Mouse (Mus musculus): ENCODE measurements around the gene Pcnx.

Gene Pcnx

DNA sequence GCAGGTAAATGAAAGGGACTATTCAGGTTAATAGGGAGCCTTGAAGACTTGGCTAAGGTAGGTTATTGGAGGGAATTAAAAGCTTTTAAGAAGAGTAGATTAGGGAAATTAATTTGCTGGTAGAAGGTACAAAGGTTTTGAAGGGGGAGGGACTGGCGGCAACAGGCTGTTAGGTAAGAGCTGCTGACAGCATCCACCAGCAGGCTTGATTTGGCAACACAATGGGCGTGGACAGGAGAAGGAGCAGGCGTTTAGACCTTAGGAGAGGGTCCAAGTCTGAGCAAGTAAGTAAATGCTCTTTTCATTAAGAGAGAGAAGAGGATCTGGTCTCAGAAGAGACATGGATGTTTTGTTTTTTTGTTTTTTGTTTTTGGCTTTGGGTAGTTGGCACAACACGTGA lies 3.1 kb upstream of the Pcnx start:
- no peak for DNase-seq

DNA sequence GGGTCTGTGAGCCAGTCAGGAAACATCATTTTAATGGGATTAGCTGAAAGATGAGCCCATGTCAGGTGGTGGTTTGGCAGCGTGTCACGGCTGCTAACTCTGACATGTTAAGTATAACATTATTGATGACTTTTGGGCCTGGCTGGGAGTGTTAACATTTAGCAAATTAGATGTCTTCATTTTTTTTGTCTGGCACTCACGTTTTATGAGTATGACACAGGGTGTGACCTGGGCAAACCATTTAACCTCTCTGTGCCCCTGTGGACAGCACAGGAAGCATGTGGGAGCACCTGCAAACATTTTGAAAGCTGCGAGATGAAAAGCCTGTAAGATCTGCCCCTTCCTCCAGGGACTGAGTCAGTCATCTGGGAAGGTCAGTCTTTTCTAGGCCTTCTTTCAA lies 2.6 kb upstream of the Pcnx start:
- no peak for DNase-seq

DNA sequence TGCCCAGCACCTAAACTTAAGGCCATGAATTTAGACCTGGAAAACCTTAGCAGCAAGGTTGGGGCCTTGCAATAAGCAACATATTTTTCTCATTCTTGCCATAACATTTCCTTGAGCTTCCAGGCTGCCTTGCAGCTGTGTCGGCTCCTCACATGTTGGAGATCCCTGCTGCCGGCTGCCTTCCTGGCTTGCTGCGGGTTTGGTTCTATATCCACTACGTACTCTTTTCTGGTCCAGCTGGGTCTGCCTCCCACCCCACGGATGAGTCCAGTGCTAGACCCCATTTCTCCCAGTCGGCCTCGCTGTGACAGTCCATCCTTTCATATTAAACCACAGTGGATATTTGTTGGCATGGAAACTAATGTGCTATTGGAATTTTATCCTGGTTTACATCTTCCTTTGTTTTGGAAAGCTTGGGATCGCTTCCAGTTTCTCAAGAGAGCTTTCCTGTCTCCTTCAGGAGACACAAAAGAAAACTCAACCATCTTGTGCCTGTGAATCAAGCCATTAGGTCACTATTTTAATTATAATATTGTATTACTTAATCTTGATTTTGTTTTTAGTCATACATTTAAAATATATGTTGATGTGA lies 1.7 kb upstream of the Pcnx start:
- DNase-seq, result no peak

DNA sequence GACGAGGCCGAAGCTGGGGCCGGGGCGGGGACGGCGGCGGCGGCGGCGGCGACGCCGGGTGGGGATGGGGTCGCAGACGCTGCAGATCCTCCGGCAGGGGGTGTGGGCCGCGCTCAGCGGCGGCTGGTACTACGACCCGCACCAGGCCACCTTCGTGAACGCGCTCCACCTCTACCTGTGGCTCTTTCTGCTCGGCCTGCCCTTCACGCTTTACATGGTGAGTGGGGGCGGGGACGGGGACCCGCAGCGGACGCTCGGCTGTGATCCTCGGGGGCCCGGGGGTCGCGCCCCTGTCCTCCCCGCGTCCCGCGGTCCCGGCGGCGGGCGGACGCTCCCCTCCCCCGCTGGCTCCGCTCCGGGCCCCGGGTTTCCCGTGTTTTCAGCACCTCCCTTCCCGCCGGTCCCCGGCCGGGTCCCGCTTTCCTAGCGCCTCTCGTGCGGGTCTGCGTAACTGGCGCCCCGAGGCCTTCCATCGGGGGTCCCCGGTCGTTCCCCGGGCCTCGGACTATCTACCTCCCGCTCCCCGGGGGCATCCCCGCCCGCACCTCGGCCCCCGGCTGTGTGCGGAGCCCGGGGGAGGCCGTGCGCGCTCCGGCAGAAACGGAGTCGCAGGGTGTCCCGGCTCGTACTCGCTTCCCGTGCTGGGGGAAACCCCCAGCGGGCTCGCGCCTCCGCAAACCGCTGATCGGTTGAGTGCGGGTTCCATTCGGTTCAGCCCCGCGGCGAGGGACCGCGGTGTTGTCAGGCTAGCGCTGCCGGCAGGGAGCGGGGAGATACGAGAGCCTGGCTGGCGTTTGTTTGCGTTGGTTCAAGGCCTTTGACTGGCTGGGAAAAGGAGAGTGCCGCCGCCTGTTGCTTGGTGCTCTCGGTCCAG lies 722 bp downstream of the Pcnx start:
- DNase-seq, result peak; percentile 74 to 75

DNA sequence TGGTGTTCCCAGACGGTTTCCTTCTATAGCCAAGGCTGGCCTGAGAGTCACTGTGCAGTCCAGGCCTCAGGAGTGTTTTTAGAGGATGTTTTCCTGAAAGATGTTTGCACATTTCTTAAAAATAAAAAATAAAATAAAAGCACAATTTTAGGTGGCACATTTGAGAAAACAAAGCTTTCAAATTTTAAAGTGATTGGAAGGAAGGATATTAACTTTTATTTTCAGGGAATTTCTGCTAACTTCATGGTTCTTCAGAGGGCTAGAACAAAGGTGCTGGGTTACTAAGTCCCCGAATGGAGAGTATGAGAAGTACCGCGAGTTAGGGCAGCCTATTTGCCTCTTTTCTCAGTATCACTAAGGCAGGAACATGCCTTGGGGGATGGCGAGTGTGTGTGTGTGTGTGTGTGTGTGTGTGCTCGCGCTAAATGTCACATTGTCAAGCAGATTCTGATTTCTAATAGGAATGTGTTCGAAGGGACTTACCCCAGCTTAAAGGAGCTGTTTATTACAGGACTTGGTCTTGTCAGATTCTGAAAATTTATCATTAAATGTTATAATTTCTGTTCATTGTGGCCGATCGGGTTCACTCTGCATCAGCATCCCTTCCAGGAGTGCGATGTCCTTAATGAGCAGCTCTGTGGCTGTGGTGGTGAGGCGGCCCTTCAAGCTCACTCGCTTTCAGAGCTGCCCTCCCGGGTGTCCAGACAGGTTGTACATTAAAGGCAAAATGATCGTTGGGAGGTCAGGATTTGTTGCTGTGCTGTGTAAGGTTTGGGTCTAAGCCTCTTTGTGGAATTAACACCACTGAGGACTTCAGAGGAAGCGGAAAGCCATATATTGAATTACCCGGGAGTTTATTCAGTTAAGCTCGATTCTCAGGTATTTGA lies 1.6 kb downstream of the Pcnx start:
- peak; percentile 35 to 46 for DNase-seq

DNA sequence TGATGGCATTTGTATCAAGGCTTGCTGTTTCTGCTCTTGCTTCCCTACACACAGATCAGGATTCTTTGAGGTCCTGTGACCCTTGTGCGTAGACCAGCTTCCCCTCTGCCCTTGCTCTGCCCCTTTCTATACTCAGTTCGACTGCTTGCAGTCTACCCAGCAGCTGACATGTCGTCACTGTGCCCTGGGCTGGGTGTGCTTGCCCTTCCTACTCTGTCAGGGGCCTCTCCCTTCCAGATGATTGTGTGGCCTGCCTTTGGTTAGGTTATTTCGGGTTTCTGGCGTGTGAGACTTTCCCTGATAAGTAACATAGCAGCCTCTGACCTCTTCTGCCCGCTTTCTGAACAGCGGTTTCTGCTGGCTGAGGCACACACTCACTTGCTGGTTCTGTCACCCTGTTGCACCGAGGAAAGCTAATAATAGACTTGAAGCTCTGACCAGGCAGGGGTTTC lies 2.6 kb downstream of the Pcnx start:
- DNase-seq, result no peak

DNA sequence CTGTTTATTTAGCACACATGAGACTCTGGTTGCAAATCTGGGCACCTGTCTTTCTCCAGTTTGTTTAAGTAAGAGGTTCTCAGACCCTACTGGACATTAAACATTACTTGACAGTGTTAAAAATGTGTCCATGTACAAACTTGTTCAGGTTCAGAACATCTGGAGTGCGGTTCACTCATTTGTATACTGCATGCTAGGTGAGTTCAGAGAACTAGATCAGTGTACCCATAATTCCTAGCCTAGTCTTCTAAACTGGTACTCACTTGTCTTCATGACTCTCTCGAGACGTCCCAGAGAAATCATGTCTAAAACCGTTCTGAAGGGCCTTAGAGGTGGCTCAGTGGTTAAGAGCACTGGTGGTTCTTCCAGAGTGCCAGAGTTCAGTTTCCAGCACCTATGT lies 4.1 kb downstream of the Pcnx start:
- no peak for DNase-seq

DNA sequence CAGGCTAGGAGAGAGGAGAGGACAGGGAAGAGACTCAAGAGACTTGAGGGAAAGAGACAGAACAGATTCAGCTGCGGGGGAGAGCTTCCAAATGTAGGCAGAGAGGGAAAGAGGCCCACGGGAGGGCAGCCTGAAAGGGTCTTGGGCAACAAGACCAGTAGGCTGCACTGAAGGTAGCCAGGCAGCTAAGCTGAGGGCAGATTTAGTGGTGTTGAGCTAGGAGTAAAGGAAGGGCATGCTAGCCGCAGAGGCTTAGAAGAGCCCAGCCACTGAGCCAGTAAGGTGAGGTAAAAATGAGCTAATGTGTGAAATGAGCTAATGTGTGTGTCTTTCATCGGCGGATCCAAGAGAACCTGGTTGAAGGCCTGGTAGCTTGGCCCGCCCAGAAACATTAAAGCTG lies 5.4 kb downstream of the Pcnx start:
- DNase-seq, result no peak

DNA sequence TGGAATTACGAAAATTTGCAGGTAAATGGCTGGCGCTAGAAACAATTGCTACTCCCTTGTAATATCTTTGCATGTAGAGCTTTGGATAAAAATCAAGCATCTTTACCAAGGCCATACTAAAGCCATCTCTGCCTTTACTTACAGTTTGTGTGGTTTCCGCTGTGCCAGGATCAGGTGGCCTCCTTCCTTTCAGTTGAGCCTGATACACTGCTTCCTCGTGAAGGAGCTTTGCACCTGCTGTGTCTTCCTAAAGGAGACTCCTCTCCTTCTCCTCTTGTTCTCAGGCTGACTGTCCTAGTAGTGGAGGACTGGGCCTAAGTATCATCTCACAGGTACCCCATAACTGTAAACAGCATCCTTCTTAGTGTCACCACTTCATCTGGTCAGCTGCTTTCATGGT lies 7.5 kb downstream of the Pcnx start:
- no peak for DNase-seq

DNA sequence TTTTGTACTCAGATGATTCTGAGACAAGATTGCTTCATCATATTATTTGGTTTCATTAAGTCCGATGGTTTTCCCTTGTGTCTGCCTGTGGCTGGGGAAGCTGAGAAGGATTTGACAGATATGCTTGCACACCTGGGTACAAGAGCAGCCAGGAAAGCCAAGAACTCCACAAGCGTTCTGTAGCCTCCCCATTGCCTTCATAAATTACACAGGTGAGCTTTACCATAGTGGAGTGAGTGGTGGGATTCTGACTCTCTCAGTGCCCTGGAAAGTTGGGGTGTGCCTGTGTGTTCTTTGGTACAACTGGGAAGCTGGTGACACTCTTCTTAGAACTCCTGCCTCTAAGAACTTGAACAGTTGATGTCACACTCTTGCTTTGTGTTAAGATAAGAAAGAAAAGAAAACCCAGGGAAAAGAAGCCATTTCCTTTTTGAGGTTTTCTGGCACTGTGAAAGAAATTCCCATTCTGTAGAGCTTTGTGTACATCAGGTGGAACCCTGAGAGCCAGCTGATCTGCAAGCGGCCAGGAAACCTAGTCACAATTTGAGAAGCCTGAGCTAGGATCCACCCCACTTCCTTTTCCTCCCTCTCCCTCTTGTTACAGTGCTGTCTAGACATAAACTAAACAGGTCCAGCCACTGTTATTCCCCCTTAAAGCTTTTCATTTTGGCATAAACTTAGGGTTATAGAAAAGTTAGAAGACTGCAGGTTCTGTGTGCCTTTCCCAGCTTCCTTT lies 9.6 kb downstream of the Pcnx start:
- DNase-seq, result no peak

DNA sequence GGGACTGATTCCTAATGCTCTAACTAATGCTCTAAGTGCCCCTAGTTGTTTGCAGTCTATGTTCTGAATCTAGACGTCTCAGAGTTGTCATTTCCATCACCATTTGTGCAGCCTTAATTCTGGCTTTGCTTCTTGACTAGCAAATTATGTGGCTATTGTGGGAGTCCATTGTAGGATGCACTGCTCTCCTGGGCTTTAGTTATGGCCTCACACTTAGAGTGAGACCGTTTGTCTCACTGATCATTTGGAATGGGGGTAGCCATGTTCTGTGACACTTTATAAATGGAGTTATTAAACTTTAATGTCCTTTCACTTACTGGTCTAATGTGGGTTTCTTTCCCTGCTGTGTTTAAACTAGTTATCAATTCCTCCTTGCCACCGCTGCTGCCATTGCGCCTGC lies 13.5 kb downstream of the Pcnx start:
- no peak for DNase-seq

DNA sequence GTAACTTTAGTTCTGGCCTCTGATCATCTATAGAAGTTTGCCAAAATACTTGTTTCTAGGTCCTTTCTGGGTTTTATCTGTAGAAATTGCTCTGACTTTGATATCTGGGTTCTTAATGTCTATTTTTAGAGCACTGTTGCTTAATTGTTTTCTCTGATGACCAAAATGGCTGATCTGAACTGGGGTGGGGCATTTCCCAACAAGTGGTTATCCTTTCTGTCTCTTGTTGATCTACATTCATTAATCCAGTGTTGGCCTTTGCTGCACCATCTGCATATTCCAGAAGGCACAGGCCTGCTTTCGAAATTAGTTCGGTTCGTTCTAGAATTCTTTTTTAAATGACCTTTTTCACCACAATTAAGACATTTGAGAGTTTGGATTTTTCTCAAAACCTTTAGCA lies 20.3 kb downstream of the Pcnx start:
- DNase-seq, result no peak

DNA sequence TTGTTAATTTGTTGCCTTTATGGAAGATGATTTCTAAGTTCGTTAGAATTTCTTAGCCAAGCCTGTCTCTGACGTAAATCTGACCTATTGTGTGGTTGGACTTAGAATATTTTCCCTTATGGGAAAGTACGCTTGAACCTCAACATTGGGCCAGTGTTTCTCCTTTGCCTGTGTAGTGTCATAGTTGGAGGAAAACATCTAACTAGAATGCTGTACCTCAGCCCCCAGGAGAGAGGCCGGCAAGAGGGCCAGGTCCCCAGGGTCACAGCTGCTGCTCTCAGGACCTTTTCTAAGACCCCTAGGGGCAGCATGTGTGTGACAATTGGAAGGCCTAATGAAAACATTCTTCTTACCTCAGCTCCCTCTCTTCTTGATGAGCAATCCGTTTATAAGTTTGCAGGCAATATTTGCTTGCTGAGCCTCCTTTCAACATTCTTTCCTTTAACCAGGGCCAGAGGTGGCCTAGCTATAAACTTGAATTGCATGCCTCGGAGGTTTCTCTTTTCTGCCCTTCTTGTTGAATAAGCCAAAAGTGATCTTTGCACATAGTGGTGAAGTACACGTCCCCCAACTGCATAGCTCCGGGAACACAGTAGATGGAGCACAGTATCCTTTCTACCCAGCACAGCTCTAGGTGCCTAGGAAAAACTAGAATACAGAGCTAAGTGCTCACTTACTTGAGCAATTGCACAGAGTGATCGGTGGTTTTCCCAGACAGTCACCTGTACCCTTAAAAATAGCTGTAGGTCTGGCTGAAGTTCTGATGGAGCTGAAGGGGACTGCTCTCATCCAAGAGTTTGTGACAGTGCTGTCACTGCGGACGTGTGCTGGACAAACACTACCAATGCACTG lies 23.7 kb downstream of the Pcnx start:
- no peak for DNase-seq

DNA sequence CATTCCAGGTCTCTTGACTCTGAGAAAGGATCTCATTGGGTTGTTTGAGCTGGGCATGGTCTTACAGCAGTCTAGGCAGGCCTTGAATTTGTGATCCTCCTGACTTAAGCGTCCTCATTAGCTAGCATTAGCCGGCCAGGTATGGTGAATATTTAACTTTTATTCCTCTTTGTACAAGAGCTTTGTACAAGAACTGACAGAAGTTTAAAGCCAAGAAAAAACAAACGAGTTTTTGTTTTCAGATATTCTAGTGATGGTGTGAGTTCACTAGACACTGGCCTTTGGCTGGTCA lies 24.2 kb downstream of the Pcnx start:
- DNase-seq, result no peak

DNA sequence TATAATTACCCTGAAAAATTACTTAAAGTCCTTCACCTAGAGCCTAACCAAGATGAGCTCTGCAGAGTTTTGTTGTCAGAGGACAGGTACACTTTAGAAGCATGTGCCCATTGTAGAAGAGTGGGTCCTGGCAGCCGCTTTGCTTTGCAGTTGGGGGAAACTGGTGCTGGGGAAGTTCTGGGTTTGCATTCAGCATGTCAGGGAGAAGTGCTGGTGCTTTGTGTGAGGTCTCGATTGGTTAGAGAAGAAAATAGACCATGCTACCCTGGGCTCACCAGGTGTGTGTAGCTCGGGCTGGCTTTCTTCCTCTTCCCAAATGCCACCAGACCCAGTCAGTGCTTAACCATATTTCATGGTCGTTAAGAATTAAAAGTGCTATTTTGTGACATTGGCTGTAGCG lies 25.2 kb downstream of the Pcnx start:
- no peak for DNase-seq

DNA sequence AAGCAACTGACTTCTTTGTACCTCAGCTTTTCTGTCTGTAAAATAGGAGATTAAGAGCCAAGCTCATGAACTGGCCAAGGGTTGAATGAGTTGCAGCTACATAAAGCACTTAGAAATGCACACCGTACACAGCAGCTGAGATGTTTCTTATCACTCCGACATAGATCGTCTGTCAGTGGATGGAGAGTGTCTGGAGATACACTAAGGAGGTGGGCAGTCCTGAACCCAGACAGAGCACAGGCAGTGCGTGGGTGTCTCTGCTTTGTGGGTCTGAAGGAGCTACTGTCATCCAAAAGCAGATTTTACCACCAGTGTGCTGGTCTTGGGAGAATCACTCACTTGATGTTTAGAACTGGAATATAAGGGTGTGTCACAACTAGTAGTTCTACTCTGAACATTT lies 26.2 kb downstream of the Pcnx start:
- DNase-seq, result no peak

DNA sequence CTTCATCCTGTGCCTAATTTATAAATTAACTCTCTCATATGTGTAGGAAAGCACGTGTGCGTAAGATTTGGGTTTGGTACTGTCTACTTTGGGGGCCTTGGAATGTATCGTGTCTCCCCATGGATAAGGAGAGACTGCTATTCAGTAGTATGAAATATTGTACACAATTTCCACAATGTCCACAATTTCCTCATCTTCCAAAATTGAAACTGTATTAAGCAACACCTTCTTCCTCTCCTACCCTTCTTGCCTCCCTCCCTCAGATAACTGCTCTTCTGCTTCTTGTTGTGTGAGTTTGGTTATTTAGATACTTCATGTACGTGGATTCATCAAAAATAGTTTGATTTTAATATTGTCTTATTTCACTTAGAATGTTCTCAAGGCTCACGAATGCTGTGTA lies 29.1 kb downstream of the Pcnx start:
- DNase-seq, result no peak

DNA sequence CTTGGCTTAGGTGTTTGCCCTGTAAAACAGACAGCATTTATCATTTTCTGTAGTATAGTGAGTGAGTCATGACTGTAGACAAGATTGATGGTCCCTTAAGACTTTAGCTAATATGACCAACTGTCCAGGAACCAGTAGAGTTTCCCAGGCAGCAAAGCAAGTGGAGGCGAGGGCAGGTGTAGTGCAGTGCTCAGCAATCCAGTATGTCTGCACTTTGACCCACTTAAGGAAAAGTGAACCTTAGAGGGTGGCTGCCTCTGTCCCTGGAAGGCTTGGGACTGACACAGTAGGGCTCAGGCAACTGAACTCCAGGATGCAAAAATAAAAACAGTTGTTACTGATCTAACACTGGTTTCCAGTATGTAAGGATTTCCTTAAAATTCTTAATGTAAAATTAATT lies 32.1 kb downstream of the Pcnx start:
- no peak for DNase-seq

DNA sequence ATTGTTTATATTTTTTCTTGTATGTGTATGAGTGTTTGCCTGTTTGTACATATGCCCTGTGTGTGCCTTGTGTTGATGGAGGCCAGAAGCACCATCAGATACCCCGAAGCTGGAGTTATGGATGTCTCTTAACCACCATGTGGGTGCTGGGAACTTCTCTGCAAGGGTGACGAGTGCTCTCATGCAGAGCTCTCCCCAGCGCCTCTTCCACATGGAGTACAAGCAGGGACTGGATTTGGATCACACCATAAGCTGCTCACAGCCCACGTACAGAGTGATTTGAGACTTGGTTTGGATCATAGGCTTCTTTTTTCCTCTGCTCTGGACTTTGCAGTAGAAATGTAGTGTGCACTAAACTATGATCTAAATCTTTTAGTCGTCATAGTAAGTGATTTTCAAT lies 34.5 kb downstream of the Pcnx start:
- no peak for DNase-seq

DNA sequence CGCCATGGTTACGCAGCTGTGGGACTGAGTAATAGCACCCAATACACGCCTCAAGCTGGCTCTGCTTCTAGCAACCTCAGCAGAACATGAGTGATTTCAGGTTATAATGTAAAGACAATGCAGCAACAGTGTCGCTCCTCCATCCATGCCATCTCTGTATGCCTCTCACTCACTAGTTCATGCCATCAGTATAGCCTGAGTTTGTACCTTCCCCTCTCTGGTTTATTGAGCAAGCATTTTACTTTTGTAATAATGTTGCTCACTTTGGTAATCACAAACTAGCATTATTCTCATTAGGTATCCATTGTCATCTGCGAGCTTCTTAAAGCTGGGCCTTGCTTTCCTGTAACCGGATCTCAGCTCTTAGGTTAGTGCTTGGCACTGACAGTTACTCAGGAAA lies 36.2 kb downstream of the Pcnx start:
- no peak for DNase-seq

DNA sequence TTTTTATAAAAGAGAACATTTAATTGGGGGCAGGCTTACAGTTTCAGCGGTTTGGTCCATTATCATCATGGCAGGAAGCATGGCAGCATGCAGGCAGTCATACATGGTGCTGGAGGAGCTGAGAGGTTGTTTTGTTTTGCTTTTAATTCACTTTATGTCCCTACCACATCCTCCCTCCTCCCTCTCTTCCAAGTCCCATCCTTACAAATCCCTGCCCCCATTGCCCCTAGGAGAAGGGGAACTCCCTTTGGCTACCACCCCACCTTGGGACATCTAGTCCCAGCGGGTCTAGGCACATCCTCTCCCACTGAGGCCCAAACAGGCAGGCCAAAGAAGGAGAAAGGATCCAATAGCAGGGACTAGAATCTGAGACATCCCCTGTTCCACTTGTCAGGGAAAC lies 44.6 kb downstream of the Pcnx start:
- DNase-seq, result no peak

DNA sequence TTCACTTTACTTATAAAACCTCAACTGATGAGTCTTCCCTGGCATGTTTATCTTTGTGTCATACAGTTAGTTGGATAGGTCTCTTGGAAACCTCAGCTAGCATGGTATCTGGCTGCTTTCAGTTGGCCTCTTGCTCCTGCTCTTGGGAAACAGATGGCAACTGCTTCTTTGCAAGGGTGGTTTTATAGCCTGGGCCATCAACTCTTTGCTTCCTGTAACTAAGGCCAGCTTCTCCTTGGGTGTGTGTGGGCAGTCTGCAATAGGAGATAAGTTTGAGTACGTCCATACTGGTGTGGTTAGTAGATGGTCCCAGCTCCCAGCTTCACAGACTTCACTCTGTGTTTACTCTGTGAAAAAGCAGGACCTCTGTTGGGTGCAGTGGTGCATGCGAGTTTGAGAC lies 46.0 kb downstream of the Pcnx start:
- no peak for DNase-seq
